Mouse (Mus musculus): ENCODE results near the gene Gnaz. TPM values are rescaled to one million over a fixed set of nuclear protein-coding genes. Genes with fewer than 3 reads are reported as not detected.

Gene Gnaz
- polyA plus RNA-seq, 1 experiment = 0.37 TPM

GRCm38 (mm10) chr10:75063301-75063965 lies 96.5 kb downstream of the Gnaz start:
- Histone ChIP-seq H3K4me3 (ENCODE audit: insufficient read depth, poor library complexity, severe bottlenecking) (no peak overlapping the region), H3K36me3 (ENCODE audit: control insufficient read depth, insufficient read depth) (peaks cover 5% of the 10 kb centered on the region), H3ac (ENCODE audit: control insufficient read depth, insufficient read length, low read depth) (no peak overlapping the region), H3K27me3 (ENCODE audit: control insufficient read depth, insufficient read depth, insufficient read length) (no peaks in the 10 kb centered on the region), H3K79me3 (ENCODE audit: low read depth) (peaks cover 54% of the 10 kb centered on the region), H3K79me2 (ENCODE audit: control insufficient read depth, insufficient read depth) (peaks cover 78% of the 10 kb centered on the region)
- TF ChIP-seq MAX (IDR thresholded peaks at IDR 0.05) = no peak
- peak; percentile 19 for TF ChIP-seq MYOD1 (IDR thresholded peaks at IDR 0.05; ENCODE audit: control insufficient read depth, insufficient read length, low read depth)

- Histone ChIP-seq H3K79me3 (ENCODE audit: low read depth) (peaks cover 69% of the 10 kb centered on the region), H3ac (ENCODE audit: control insufficient read depth, insufficient read length, low read depth) (no peak overlapping the region), H3K27me3 (ENCODE audit: control insufficient read depth, insufficient read depth, insufficient read length) (no peaks in the 10 kb centered on the region), H3K79me2 (ENCODE audit: control insufficient read depth, insufficient read depth) (peaks cover 100% of the 10 kb centered on the region), H3K4me3 (ENCODE audit: insufficient read depth, poor library complexity, severe bottlenecking) (no peak overlapping the region), H3K36me3 (ENCODE audit: control insufficient read depth, insufficient read depth) (peaks cover 5% of the 10 kb centered on the region)
- TF ChIP-seq CEBPB (IDR thresholded peaks at IDR 0.05; ENCODE audit: low read depth) (no peak), CTCF (IDR thresholded peaks at IDR 0.05; ENCODE audit: control insufficient read depth, insufficient read depth, insufficient read length) (no peak), FOSL1 (IDR thresholded peaks at IDR 0.05; ENCODE audit: insufficient read depth, low read length, poor library complexity, severe bottlenecking) (no peak), MAX (IDR thresholded peaks at IDR 0.05) (no peak), MYOG (IDR thresholded peaks at IDR 0.05; ENCODE audit: control insufficient read depth, extremely low read depth, insufficient read length) (no peak), MYOD1 (IDR thresholded peaks at IDR 0.05; ENCODE audit: control insufficient read depth, insufficient read length, low read depth) (no peak), USF1 (IDR thresholded peaks at IDR 0.05; ENCODE audit: low read depth) (no peak)
These were observed 98.7 kb downstream of the Gnaz start for GRCm38 (mm10) chr10:75065691-75066090.

Other genes starting within 250 kb of the Gnaz start
- not detected for gene Rsph14, start 65.4 kb downstream of the Gnaz start, polyA plus RNA-seq (2012; fragmentation: generic; extraction: Trizol)
- gene Rab36, start 69.9 kb downstream of the Gnaz start, polyA plus RNA-seq (2012; fragmentation: generic; extraction: Trizol) = 0.67 TPM
- 16.1 TPM for gene Bcr, start 93.4 kb downstream of the Gnaz start, polyA plus RNA-seq (2012; fragmentation: generic; extraction: Trizol)
- 19.1 TPM for gene Specc1l, start 244.9 kb downstream of the Gnaz start, polyA plus RNA-seq (2012; fragmentation: generic; extraction: Trizol)